Mouse (Mus musculus): ENCODE measurements at regions not wholly inside any gene's neighbourhood (a gene's known extent, or its start where the extent isn't known, plus 50 kb on each side); places are given as distances from the start of the nearest gene placed in this dataset.

- TF ChIP-seq CTCF (IDR thresholded peaks at IDR 0.05; ENCODE audit: extremely low read depth, insufficient read length, insufficient replicate concordance, low read depth, low read length) = no peak
- no peak for TF ChIP-seq POLR2A (IDR thresholded peaks at IDR 0.05; ENCODE audit: low read depth, low read length)
These were observed 481.0 kb upstream of the Fam98a start for GRCm38 (mm10) chr17:76032710-76033109.

All from small intestine, adult 2 months (tissue).